Mouse (Mus musculus) neural tube, embryonic 10.5 days (tissue): ENCODE data around the gene Cd247.

Experiments
- DNase-seq: peaks from one replicate; pipeline ENCODE4 v3.0.0-alpha.2; 2017; ENCODE audit warnings: low spot score; ENCODE audit errors: extremely low spot score

Gene Cd247

DNA sequence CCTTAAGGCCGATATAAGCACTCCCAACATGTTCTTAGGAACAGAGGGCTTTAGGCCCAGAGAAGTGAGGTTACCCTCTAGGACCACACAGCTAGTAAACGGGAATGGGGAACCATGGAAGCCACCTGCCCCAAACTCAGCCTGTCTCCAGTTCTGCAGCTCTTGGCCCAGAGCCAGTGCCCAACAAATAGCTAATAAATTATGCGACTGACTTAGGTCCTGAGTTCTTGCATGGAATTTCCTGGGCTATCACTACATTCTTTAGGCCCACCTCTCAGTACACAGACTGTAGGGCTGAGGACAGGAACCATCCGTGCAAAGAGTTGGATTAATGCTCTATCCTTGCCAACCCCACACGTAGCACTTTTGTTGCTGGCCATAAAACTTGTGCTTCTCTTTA, 63.6 kb downstream of the Cd247 start:
- DNase-seq, result no peak

DNA sequence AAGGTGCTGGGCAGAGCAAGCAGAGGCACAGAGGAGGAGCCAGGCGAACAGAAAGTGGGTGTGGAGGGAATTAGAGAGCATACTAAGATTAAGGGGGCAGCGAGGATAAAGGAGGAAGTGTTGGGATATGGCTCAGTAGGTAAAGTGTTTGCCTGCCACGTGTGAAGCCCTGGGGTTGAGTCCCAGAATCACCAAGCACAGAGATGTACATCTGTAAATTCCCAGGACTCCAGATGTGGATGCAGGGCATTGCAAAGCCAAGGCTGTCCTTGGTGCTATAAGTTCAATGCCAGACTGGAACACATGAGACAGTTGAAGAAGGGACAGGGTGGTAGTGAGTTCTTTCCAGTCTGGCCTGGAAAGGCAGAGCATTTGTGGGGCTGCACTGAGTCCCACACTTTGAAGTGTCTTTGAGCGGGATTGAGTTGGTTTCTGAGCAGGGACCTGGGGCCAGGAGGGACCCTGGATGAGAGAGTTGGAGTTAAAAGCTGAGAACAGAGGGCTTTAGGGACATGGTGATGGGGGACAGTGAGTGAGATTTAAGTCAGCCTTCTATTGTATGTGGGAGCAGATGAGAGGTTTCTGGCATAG, 64.7 kb downstream of the Cd247 start:
- no peak for DNase-seq

DNA sequence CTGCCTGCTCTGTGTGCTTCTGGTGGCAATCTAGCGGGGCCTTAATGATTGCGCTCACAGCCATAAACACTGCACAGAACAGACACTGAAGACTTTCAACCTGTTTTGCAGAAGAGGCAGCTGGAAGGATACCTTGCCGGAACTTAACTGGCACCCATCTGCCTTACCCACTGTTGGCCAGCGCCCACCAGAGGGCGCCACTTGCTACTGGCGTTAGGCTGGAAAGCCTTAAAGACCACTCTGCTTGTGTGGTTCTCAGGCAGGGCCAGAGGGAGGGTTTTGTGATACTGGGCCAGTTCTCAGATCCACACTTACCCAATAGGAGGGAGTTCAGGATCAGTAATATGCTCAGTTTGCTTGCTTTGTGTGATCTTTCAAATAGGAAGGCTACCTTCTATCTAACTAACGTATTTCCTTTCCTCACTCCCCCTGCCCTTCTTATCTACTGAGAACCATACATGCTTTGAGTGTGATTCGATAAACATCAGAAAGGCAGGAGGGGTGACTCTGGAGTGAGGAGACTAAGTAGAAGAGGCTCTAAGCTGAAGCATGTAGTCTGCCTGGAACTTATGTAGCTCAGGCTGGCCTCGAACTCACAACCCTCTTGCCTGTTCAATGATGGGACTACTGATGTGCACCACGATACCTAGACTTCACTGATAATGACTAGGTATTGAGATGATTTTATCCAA, 65.4 kb downstream of the Cd247 start:
- DNase-seq, result peak; percentile 72

DNA sequence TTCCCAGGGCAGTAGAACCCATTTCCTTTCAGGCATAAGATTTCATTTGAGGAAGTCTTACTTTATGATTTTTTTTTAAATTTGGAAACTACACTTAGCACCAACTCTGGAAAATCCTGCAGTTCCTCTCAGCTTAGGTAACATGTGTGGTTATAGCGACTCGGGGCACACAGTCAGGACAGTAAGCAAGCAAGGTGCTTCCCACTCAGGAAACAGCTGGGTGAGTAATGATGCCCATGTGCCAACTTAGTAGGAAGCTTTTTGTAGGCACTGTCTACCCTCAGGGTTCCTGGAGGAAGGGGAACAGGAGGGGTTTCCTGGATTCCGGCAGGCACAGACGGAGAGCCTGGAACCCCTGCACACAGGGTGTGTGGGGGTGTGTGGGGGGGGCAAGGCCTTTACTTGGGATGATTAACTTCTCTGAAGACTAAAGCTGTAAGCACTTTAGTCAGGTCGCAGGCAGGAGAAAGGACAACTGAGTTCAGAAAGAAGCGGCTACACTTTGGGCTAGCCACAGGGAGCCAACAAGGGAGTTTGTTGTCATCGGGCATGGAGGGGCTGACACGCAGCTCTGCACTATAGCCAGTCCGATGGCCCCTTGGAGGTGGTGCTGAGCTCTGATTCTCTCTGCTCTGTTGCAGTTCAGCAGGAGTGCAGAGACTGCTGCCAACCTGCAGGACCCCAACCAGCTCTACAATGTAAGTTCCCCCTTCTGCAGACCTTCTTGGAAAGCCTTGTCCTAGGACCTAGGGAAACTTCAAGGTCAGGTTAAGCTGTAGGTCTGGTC, 67.5 kb downstream of the Cd247 start:
- no peak for DNase-seq

DNA sequence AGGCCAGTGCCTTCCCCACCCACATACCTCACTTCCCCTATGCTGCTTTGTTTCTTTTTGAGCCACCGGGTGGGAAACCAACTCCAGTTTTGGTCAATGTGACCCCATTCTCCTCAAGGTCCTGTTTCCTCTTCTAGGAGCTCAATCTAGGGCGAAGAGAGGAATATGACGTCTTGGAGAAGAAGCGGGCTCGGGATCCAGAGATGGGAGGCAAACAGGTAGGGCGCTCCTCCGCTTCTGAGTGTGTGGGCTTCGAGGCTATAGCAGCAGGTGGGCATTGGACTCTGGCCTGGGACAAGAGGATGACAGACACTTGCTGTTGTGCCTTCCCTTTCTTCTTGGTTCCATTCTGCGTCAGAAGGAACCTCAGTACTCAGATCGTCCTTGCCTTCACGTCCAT, 68.8 kb downstream of the Cd247 start:
- no peak for DNase-seq

DNA sequence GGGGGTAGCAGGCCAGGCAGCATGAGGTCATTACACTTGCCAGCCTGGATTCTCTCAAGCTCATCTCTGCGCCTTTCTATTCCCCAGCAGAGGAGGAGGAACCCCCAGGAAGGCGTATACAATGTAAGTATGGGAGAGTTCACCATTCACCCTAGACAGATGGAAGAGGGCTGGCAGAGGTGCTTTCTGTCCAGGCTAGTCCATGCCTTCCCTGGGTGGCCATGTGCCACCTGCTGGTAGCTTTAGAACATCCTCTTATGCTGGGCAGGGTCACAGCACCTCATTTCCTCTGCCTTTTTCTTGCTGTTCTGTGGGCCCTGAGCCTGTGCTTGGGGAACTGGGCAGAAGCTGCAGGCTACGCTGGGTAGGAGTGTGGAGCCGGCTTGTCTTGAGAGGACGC, 69.9 kb downstream of the Cd247 start:
- no peak for DNase-seq

DNA sequence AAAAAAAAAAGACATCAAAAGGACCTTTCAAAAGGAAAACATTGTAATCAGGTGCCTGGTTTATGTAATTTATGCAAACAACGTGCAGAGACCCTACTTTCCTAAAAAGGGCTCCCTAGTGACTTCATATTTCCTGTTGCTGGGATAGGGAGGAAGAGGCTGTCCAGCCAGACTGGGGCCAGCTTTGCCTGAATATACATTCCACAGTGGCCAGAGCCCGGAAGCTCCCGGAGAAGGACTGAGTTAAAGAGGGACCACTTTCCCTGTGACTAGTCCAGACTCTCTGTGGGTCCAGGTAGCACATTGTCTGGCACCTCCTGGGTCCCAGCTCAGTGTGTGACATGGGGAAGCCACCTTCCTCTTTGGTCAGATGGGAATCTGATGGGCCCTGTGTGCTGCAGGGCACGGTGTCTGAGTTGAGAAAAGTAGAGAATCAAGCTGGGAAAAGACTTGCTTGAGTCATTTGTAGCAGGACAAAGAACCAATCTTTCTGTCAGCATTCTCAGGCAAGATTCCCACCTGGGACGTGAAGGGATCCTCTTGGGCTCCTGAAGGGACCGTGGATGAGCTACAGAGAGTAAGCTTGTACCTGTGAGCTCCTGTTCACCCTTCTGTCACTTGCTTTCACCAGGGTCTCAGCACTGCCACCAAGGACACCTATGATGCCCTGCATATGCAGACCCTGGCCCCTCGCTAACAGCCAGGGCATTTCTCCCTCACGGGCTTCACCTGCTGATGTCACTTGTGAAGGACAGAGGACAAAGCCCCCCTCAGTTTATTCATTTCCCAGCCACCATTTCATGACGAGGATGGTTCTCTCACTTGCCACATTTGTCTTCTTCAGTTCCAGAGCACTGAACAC, 72.1 kb downstream of the Cd247 start:
- no peak for DNase-seq

DNA sequence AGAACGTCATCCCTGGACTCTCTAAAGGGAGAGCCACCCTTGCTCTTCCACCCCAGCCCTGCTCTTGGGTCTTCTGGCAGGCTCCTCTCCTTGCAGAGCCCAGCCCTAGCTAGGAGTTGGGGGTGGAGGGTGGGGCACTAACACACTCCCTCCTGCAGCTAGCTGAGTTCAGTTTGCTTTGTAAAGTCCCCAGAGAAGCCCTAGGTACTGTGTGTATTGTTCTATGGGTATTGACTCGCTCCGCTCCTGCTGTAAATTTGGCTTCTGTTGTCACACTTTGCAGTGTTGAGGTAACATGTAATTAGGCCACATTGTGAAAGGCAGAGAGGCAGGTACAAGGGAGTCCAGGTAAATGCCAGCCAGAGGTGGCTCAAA, 72.7 kb downstream of the Cd247 start:
- no peak for DNase-seq

DNA sequence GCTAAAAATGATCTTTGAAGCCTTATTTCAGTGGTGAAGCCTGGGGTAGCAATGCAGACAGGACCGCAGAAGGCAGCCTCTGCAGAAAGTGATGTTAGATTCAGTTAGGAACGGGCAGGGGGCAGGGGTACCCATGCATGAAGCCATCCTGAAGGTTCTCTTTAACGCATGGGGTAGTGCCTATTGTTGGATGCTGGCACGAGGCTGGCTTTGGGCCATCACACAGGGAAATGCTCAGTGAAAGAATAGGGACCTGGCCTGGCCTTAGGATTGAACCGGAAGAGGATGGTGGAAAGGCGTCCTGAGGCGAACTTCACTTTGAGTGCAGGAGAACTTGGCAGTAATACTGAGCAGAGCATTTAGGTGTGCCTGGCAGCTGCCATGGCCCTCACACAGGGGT, 73.6 kb downstream of the Cd247 start:
- no peak for DNase-seq

DNA sequence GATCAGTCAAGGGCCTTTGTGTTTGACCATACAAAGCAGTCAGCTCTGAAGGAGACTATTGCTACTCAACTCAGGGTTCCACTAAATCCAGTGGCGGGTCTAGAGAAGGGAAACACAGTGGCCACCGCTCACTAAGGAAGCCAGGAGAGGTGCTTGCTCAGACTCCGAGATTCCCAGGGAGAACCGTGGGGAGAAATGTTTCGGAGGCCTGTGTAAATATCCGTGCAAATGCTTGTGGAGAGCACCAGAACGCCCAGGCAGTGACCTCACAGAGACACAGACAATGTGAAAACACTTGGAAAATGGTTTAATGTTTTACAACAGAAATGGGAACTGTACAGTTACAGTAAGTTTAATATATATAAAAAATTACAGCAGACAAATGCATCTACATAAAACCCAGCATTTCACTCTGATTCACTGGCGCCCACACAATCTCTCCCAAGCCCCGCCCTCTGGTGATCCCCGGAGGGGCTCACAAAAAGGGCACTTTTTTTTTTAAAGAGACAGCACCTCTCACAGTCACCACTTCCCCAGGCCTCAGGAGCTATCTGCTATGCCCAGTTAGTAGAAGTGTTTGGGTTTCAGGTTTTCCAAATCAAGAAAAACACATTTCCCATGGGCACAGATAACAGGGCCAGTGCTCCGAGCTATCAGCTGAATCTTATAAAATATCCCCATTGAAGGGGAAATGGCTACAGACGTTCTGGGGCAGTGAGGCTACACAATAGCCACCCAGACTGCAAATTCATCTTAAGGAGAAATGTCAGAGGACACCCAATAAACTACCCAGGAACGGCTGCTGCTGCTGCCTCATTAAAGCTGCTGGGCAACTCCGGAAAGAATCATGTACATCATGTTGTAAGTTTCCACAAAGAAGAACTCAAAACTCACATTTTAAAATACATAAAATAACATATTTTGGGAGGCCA, 76.6 kb downstream of the Cd247 start:
- DNase-seq, result no peak

DNA sequence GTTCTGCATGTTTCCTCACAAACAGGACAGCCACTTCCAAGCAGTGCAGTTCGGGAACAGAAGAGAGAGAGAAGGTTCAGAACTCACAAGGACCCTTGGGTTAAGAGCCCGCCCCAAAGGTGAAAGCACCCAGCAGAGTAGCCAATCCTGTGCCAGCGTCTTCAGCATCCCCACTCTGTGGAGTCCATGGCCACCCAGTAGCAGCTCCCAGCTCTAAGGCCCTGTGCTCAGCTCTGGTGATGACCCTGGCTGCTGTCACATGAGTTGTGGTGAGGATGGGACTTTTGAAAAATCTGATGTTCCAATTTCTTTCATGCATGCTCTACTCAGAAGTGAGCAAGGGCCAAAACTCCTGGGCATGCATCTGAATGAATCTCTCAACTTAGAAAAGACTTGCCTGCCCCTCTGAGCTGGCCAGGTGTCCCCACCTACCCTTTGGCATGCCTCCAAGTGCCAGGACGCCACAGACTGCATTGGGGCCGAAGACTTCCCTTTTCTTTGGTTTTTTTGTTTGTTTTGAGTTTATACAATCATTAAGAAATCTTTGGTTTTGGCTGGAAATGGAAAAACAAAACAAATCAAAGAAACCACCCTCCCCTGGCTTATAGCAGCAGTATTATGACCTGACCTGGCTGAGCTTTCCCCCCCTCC, 78.3 kb downstream of the Cd247 start:
- DNase-seq, result no peak

DNA sequence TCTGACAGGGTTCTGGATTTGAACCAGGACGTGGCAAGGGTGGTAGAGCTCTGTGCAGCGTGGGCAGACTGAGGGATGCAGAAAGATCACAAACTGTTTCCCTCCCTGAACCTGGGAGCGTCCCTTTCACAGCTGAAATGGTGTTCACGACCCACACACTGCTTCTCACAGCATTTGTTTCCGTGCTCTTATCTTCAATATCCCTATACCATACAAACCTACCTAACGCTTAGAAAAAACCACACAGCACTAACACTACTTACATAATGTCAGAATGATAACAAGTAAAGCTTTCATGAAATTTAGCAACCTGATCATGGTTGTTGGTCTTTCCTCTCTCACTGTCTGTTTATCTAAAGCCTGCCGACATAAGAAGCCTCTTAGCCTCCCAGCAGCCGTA, 80.2 kb downstream of the Cd247 start:
- DNase-seq, result no peak

DNA sequence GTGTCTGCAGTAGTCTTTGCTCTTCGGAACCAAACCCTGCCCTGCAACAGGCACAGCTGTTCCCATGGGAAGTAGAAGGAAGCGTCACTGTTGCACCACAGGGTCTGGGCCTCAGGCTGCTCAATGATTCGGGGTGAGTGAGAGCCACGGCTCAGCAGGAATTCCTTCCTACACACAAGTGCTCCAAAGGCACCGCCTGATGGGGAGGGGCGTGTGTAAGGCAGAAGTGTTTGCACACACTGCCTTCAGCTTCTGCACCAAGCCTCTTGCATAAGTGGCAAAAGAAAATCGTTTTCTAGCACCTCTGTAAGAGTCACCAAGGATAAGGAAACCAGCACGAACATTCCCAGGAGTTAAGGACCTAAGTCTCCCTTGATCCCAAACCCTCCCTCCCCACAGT, 86.2 kb downstream of the Cd247 start:
- DNase-seq, result no peak

DNA sequence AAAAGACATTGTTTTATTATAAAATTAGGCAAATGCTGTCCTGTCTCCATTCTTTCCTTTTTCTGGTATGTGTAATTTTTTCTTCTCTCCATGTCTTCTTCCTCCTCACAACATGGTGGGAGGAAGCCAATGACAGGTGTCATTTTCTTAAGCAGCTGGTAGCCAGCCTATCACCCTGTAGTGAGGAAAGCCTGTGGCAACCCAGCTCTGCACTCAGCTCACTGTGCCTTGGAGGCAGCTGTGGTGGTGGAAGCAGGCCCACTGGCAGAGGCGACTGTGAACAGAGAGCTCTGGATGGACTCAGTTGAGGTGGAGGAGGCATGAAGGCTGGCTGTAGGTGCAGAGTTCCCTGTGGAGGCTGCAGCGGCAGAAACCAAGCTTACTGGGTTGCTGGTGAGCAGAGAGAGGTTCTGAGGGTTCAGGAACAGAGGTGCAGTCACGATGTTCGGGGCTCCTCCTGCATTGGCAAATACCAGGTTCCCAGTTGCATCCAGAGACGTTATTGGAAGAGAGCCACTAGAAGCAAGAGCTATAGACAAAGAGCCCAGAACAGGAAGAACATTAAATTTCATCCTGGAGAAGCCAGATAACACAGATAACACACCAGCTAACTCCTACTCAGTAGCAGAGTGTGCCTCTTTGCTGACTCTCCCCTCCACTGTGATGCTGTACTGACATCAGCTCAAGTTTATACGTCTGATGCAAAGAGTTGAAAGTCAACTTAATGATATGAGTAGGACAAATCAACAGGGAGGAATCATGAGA, 87.2 kb downstream of the Cd247 start:
- no peak for DNase-seq

DNA sequence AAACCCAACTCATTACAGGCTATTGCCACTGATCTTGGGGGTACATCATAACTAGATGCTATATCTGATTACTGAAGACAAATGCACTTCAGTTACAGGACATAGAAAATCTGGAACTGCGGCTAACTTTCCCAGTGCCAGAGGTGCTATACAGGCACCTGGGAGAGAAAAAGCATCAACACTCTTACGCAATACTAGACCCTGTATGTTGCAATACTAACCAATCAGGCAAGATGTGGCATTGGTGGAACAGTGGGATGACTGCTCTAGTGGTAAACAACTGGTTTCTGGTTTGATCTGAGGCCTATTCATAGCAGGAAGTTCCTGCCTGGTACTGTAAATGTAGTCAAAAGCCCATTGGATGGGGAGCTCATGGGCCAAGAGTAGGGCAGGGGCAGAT, 90.3 kb downstream of the Cd247 start:
- DNase-seq, result no peak

DNA sequence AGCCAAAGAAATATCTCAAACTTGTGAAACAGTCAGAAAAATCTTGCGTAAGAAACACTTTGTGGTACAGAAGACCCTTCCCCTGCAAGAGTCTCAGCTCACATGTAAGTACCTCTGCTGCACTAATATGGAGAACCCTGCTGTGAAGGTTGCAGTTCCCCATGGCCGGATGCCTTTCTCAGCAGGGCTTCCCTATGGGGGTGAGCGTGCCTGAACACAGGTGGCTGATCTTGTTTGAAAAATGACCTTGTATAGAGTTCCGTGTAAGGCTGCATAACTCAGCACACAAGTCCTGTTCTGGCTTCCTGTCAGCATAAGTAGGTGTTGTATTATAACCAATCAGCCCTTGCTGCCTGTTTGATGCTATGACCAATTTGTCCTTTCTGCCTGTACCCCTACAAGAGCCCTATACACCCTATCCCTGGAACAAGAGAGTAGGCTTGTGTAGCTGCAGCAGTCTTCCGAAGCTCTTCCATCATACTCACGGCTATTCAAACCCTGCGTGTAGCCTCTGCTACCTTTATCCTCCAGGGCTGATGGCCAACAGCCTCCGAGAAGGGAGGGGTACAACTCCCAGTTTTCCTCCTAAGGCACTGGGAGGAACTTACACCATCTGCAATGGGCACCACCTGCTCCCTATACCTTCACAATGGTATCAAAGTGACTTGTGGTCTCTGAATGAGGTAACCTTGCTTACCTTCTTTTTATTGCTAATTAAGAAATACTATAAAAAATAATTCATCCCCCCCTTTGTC, 93.8 kb downstream of the Cd247 start:
- DNase-seq, result no peak

DNA sequence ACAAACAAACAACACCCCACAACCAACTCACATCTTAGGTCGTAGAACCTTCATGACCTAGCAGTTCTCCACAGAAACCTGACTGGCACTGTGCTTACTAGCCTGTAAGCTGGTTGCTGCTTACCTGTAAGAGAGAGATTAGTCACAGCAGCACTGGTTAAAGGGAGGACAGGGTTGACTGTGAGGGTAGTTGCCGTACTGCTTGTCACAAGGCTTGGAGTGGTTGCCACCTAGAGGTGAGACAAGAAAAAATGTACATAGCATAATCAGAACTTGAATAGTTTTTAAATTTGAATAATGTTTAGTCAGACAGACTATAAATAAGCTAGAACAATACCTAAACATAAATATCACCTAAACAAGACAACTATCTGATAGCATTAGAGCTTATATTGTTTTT, 103.2 kb downstream of the Cd247 start:
- no peak for DNase-seq

DNA sequence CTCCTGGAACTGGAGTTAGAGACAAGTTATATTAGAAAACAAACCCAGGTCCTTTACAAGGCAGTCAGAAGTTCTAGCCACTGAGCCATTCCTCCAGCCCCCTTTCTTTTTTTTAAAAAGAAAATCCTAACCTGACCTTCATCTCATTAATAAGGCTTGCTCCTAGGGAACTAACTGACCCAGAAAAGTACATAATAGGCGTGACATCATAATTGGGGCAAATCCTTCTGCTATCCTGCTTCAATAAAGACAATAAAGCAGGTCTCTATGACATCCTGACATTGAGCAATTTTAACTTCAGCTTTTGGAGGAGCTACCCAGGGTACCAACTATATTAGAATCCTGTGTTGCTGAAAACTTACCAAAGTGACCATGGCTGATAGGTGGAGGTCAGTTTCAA, 115.1 kb downstream of the Cd247 start:
- no peak for DNase-seq

DNA sequence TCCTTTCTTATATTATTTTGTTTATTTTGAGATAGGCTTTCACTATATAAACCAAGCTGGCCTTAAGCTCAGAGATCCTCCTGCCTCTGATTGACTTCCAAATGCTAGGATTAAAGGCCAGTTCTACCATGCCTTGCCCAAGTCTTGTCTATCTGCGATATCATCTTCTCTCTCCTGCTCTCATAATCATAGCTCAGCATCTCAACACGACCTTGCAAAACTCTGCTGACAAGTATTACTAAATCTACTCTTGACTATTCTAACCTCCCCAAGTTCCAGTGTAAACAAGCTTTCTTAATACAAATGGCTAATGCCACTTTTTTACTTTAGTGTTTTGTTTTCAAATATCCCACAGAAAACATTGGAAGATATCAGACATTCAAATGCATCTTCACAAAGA, 119.7 kb downstream of the Cd247 start:
- no peak for DNase-seq
